Mouse (Mus musculus) cerebellum, adult 18-20 months (tissue): ENCODE results near the gene Fhdc1.

Source experiments
- DNase-seq, 2 experiments: peaks; one replicate each; pipeline ENCODE4 v3.0.0; 2021

Fhdc1 gene

GRCm38 (mm10) chr3:84430152-84430551, 50.1 kb downstream of the Fhdc1 start:
- DNase-seq, result no peak

GRCm38 (mm10) chr3:84428994-84429725, 51.1 kb downstream of the Fhdc1 start:
- no peak for DNase-seq

- DNase-seq, result no peak
Measured at GRCm38 (mm10) chr3:84427779-84428178, 52.5 kb downstream of the Fhdc1 start.

- DNase-seq, result no peak
Measured at GRCm38 (mm10) chr3:84422340-84422739, 57.9 kb downstream of the Fhdc1 start.

GRCm38 (mm10) chr3:84413868-84414267, 66.4 kb downstream of the Fhdc1 start:
- no peak for DNase-seq

- DNase-seq, result no peak
Measured at GRCm38 (mm10) chr3:84412920-84413319, 67.3 kb downstream of the Fhdc1 start.

GRCm38 (mm10) chr3:84409474-84409862, 70.8 kb downstream of the Fhdc1 start:
- DNase-seq, result no peak

- DNase-seq, result no peak
Measured at GRCm38 (mm10) chr3:84408756-84409473, 71.3 kb downstream of the Fhdc1 start.

- no peak for DNase-seq
Measured at GRCm38 (mm10) chr3:84405523-84405922, 74.7 kb downstream of the Fhdc1 start.

GRCm38 (mm10) chr3:84403389-84403788, 76.8 kb downstream of the Fhdc1 start:
- DNase-seq, result no peak

GRCm38 (mm10) chr3:84402716-84403115, 77.5 kb downstream of the Fhdc1 start:
- DNase-seq, result no peak

- no peak for DNase-seq
Measured at GRCm38 (mm10) chr3:84397976-84398375, 82.3 kb downstream of the Fhdc1 start.

- DNase-seq, result no peak
Measured at GRCm38 (mm10) chr3:84396240-84396639, 84.0 kb downstream of the Fhdc1 start.

GRCm38 (mm10) chr3:84395840-84396239, 84.4 kb downstream of the Fhdc1 start:
- no peak for DNase-seq

GRCm38 (mm10) chr3:84394841-84395447, 85.3 kb downstream of the Fhdc1 start:
- no peak for DNase-seq
